Mouse (Mus musculus): ENCODE measurements around the gene Gjb6. TPM values are rescaled to one million over a fixed set of nuclear protein-coding genes. Genes with fewer than 3 reads are reported as not detected.

Gene Gjb6
- polyA plus RNA-seq (2017; shearing (Covaris generic)): not detected

DNA sequence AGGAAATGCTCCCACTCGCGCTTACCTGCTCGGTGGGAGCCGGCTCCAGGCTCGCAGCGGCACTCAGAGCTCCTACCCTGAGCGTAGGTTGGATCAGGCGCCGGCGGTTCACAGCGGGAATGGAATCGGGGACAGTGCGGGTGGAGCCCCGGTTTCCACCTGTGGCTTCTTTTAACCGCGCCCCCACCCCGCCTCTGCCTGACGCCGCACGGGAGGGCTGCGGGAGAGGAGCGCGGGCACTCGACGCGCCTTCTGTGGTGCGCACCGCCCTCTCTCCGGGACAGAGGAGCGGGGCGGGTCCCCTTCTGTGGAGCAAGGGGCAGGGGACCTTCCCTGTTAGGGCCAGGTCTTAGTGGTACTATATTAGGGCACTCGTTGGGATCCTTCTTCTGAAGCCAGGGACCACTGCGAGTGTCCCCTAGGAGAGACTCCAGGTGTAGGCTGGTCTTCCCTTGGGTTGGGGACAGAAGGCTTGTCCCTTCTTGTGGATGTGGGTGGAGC lies at the start of gene Gjb6:
Gene Gjb6, minus strand, starts transcription at position 451 of the 501 bp plus-strand sequence.
- no peak for ATAC-seq

DNA sequence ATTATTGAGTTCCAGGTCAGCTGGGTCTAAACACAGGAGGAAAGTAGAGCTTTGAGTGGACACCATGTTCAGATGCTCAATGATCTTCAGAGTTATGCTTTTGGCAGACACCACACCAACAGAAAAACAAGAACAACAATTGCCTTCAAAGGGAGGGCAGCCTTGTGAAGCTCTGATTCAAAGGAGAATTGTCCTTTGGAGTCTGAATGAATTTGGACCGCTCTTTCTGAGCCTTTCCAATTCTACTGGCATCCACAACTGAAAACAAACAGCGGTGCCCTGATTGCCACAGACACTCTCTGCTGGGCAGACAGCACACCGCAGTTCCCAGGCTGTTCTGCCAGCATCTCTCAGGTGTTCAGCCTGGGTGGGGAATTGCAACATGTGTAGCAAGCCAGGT lies 32.1 kb upstream of the Gjb6 start:
- no peak for ATAC-seq

DNA sequence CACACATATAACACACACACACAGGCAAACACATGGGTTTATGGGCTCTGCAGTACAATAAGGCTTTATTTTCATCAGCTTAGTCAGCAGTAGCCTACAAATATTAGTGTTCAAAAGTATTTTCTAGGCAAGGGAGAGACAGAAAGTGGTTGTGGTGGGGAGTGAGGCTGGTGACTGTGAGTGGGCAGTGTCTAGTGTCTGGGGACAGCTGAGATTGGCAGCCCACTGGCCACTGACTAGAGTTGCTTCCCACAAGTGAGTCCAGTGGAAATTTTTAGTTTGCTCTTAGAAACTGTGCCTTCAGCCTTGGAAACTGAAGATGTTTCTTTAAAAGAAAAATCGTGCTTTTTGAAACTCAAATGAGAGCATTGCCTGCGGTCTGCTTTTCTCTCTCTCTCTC lies 28.4 kb upstream of the Gjb6 start:
- no peak for ATAC-seq

DNA sequence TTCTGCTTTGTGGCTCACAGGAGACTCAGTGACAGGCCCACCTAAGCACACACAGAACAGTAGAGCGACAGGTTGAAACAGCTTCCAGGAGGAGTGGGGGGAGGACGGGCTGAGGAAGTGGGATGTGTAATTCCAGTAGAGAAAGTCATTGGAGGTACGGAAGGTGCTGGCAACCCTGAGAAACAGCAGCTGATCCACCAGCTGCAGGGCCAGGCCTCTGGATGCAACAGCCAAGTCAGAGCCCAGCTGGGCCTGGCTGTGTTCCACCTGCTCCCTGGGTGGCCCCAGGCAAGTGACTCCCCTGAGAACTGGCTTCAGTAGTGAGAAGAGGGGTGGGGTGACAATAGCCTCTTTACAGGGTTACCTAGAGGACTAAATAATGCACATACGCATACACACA lies 27.8 kb upstream of the Gjb6 start:
- ATAC-seq: no peak

DNA sequence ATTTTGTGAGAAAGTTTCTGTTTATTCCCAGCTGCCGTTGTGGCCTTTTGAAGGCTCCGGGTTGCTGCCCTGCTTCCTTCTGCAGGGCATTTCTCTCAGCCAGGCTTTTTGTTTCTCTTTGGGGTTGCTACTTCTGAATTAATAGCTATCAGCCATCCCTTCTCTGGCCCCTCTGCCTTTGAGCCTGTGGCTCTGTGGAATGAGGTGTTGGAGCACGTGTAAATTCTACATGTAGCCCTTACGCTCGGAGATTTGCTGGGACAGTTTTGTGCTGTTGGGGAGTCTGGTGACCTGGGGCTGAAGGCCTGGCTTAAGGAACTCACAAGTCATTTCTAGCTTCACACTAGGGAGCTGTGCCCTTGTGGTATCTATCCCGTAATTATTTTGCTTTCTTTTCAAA lies 21.5 kb upstream of the Gjb6 start:
- ATAC-seq: no peak

DNA sequence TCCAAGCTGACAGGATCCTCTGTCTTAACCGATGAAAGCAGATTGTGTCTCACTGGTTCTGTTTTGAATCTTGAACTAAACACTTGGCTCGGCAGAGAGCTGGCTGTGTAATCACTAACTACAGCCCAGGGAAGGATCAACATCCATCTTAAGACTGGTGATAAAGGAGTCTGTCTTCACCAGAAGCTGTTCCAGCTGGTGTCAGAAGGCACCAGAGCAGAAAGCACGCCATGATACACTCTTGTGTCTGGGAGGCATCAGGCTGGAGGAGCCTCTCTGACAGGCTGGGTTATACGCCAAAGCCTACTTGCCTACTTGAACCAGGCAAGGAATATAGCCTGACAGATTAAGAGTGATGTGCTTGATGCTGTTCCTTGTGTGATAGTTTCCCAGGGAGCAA lies 12.3 kb upstream of the Gjb6 start:
- no peak for ATAC-seq

DNA sequence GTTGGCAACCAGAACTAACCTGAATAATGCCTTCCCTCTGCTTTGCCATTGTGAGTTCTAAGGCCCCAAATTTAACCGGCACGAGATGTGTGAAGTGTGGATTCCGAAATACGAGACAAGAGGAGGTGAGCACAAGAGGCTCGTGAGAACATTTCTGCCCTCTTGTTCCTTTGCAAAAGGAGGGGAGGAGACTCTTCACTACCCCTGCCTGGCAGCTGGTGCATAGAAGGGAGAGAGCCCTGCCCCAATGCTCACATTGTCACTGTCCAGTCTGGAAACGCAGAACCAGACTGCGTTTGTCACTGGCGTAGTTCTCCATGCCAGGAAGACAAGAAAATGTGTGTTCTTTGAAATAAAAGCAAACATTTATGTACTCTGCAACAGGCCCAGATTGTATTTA lies 1.9 kb upstream of the Gjb6 start:
- ATAC-seq: no peak

GRCm38 (mm10) chr14:57127383-57127782 lies 6.0 kb downstream of the Gjb6 start:
- no peak for ATAC-seq

GRCm38 (mm10) chr14:57122295-57122694 lies 11.1 kb downstream of the Gjb6 start:
- no peak for ATAC-seq

DNA sequence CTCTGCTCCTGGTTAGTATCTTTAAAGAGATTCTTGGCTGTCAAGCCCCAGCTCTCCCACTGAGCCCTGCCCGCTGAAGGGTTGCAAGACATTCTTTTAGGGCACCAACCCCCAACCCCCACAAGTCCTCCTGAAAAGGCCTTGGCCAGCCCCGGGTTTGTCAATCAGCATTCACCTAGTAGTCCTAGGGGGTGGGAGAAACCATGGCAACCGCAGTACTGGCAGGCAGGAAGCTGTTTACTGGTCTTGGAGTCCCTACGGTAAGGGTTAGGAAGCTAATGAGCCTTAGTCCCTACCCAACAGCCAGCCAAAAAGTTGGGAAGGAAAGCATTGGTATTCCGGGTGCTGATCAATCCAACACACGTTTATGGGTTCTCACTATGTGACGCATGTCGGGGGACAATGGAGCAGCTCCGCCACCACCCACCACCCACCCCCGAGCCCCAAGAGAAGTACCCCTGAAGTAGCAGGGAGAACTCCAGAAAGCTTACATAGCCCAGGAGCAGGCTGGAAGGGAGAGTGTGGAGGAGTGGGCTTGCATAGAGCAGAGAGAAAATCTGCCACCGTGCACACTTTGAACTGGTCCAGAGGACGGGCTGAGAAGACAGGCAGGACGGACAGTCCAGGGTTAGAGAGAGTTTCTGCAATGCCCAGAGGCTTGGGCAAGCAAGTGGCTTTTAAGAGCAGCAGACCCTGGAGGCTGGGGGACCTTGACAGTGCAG lies 17.4 kb downstream of the Gjb6 start, which contains the start of gene Gm4491:
Gene Gm4491, minus strand, starts transcription at position 61 of the 722 bp plus-strand sequence.
- ATAC-seq: no peak

DNA sequence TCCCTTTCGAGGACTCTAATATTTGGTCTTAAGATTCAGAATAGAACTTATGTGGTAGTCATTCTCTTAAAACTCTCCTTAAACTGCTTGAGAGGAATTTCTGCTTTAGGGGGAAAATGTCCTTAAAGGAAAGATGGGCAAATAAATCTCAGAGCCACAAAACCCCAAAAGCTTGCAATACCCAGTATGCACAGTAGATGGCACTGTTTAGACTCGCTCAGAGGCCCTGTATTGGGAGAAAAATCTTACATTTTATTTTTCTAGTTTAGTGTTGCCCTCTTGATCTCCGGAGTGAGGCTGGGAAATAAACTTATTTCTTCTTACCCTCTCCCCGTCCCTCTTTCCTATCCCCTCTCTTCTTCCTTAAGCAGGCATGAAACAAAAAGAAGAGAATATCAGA lies 24.2 kb downstream of the Gjb6 start:
- no peak for ATAC-seq

- no peak for ATAC-seq
Observed at GRCm38 (mm10) chr14:57107916-57108315, 25.5 kb downstream of the Gjb6 start.

DNA sequence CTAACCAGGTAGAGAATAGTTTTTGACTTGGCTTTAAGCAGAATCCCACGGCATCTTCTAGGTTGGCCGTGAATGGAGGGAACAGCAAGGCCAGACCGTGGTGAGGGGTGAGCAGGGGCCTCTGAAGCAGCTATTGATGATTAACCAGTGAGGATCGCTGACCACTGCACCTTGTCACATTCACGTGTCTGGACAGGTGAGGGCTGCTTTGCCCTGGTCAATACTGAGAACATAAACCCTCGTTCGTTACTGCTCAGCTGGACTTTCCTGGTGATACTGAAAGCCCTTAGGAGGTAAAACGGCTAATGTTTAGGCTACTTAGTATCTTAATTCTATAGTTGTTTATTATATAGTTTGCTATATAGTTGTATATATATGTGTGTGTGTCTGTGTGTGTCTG lies 26.3 kb downstream of the Gjb6 start:
- ATAC-seq: no peak

DNA sequence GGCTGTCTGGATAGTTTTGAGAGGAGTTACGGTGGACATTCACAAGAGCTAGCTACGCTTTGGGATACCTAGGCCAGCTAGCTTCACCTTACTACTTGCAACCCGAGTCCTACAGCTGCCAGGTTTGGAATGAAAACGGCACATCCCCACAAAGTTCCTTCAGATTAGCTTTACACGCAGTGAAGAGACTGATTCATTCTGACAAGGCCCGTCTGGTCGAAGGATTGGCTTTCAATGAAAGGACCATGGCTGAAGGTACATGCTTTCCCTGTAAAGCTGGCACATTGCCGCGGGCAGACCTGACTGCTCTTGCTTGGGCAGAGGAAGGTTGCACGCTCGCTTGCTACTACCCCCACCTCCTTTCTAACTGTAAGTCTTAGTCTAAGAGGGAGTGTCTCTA lies 27.7 kb downstream of the Gjb6 start:
- no peak for ATAC-seq

DNA sequence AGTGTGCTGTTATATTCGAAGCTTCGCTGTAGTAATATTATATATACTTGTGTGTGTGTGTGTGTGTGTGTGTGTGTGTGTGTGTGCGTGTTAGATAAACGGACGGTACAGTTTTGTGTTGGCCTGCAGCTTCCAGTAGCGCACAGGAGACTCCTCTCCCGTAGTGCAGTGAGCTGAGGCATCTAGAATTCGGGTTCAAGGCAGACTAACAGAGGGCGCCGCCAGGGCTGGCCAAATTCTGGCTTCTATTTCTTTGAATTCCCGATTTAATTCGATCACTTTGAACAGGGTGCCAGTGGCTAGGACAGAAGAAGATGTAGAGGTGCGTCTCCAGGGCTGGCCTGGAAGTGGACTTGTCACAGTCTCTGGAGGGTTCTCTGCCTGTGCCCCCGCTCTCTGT lies 28.3 kb downstream of the Gjb6 start:
- ATAC-seq: no peak

- ATAC-seq: peak; percentile 21
Observed at GRCm38 (mm10) chr14:57104106-57105023, 29.0 kb downstream of the Gjb6 start, which contains the start of gene Gjb2. Gene Gjb2 (minus strand): TSS chr14:57104702.

DNA sequence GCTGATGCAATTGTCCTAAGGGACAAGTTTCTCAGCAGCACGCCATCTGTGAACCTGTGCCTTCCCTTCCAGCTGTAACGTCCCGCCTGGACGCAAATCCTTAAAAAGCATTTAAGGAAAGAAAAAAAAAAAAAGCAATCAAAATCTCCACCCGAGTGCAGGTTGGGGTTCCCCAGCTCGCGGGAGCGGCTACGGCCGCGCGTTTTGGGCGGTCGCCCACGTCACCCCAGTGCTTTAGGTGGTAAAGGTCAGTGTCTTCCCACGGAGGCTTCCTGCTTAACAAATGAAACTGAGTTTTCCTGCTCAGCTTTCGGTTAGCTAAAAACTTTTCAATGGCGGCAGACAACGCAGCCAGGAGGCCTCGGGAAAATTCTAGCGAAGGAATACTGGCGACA lies 29.7 kb downstream of the Gjb6 start:
- ATAC-seq: peak; percentile 48

- ATAC-seq: no peak
Observed at GRCm38 (mm10) chr14:57103121-57103520, 30.3 kb downstream of the Gjb6 start.

DNA sequence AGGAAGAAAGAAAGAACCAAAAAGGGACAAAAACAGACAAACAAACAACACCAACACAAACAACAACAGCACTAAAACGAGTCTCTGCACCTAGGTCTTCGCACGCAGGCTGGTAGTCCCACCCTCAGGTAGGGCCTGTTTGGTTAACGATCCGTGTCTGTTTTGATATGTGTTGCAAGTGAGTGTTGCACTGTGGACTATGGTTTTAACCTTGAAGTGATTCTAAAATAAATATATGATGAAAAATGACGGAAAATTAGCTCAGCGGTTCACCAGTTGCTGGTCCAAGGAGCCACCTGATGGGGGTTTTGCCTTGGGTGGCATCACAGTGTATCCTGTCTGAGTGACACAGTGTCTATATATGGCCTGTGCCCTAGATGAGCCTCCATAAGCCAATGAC lies 31.8 kb downstream of the Gjb6 start:
- no peak for ATAC-seq

DNA sequence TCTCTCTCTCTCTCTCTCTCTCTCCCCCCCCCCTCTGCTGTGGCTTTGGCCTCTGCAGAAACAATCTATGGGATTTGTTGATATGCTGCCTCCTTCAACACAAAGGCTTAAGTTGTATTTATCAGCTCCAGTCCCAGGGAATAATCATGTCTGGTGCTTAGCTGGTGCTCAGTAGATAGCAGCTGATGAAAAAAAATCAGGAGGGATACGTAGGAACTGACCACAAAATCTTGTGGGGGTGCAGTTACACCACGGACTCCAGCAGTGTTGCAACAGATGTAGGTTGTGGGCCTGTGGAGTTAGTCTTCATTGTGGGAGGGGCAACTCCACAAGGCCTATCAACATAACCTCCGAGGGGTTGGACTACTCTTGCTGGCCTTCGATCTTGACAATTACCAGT lies 37.6 kb downstream of the Gjb6 start:
- no peak for ATAC-seq

GRCm38 (mm10) chr14:57093029-57093428 lies 40.4 kb downstream of the Gjb6 start:
- peak; percentile 65 for ATAC-seq

GRCm38 (mm10) chr14:57090001-57090400 lies 43.4 kb downstream of the Gjb6 start:
- ATAC-seq: no peak

DNA sequence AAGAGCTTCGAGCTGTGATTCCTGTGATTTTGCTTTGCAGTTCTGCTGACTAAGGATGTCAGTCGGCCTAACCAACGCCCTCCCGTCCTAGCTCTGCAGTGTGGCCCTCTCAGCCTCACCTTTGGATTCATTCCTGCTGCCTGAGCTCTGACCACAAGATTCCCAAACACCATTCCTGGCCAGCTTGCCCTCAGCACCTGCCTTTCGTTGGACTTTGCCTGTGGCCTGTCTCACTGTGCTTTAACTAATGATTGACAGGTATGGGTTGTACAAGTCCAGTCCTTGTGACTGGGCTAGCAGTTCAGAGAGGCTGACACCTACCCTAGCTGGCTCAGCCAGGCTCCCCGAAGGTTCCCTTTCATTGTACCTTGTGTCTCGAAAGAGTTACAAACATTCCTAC lies 44.3 kb downstream of the Gjb6 start:
- ATAC-seq: no peak
